ENCODE assay signal across 15 mouse cellular contexts in the genomic region with DNA sequence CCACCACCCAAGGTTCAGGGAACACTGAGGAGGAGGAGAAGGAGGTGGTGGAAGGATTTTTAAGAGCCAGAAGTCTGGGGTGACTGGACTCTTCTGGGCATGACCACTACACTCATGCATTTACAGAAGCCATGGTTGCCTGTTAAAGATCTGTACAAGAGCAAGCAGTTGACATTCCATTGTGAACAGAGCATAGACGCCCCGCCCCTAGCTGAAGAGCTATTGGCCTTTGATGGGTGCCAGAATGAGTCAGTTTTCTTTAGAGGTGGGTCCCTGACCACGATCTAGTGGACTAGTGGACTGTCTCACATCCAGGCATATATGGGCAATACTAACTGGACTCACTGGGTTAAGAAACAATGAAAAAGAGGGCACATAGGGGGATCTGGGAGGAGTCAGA. TPM values are rescaled to one million over a fixed set of nuclear protein-coding genes. Genes with fewer than 3 reads are reported as not detected.
DNase-seq lines count a peak whose midpoint lies in the region; ATAC-seq and TF ChIP-seq lines count a peak whose summit lies in the region.
"Had no signal": no experiment of that assay in that cellular context is flagged by ENCODE, and none has a peak within 500 bp of the region (broad histone marks: within the 10 kb centered on the region; RNA-seq: fewer than 3 reads in every experiment).

No protein-coding gene starts in this region.

- no peaks in the 10 kb centered on the region; the same call in 1 of the 2 replicates for H3K79me2 ChIP-seq in heart, adult 2 months (replicated peaks; ENCODE audit: control insufficient read depth, insufficient read depth, low read length)
- H3K79me2 ChIP-seq in myocyte (ENCODE audit: control insufficient read depth, insufficient read depth), result peaks cover 28% of the 10 kb centered on the region

- TF ChIP-seq EP300 in heart, adult 2 months (IDR thresholded peaks at IDR 0.05; ENCODE audit: insufficient read depth, low read depth, low read length), result no peak

- no peak for DNase-seq in heart, adult 2 months
- DNase-seq in heart, postnatal 36 days, result no peak
- peak; percentile 33 for DNase-seq in MN1 (ENCODE audit: low spot score)
- no peak for DNase-seq in layer of hippocampus, adult 18-20 months (ENCODE audit: low spot score in 2 of 2)
- DNase-seq: cerebellum, postnatal 14 days; forebrain, postnatal 0 days; thymus, postnatal 4 days had no signal

- no peak overlapping the region for H3K9ac ChIP-seq in heart, adult 2 months (ENCODE audit: low read depth, low read length)
- H3K9ac ChIP-seq in hindbrain, embryonic 16.5 days (ENCODE audit: low read depth, low read length), result no peak overlapping the region
- H3K9ac ChIP-seq: forebrain, postnatal 0 days; lung, embryonic 15.5 days; midbrain, embryonic 12.5 days had no signal

- no peaks in the 10 kb centered on the region for H3K9me3 ChIP-seq in hindbrain, embryonic 16.5 days (ENCODE audit: control insufficient read depth, low read length)
- H3K9me3 ChIP-seq: hindbrain, embryonic 10.5 days; intestine, embryonic 15.5 days; lung, embryonic 15.5 days; midbrain, embryonic 12.5 days had no signal

- no peak overlapping the region for H3K4me3 ChIP-seq in heart, adult 2 months
- H3K4me3 ChIP-seq in embryonic fibroblast, embryonic 13.5 days (ENCODE audit: insufficient read depth, low read length), result no peak overlapping the region
- H3K4me3 ChIP-seq in myocyte, result no peak overlapping the region
- no peak overlapping the region for H3K4me3 ChIP-seq in hindbrain, embryonic 16.5 days (ENCODE audit: low read length)

- TF ChIP-seq POLR2A in heart, adult 2 months (IDR thresholded peaks at IDR 0.05; ENCODE audit: insufficient read depth, low read depth, low read length), result no peak
- no peak; the same call in 1 of the 2 replicates for TF ChIP-seq POLR2A in embryonic fibroblast, embryonic 13.5 days (IDR thresholded peaks at IDR 0.05; ENCODE audit: low read depth, low read length)
- no peak for TF ChIP-seq POLR2A in myocyte (IDR thresholded peaks at IDR 0.05; ENCODE audit: insufficient read length, low read depth)

- no peak for ATAC-seq in hindbrain, embryonic 16.5 days
- ATAC-seq: forebrain, postnatal 0 days; intestine, embryonic 15.5 days; Patski had no signal

- no peaks in the 10 kb centered on the region for H3K27me3 ChIP-seq in heart, adult 2 months (ENCODE audit: control insufficient read depth, insufficient read depth, low read length)
- no peaks in the 10 kb centered on the region for H3K27me3 ChIP-seq in myocyte (ENCODE audit: control insufficient read depth, insufficient read depth, insufficient read length)
- H3K27me3 ChIP-seq in hindbrain, embryonic 16.5 days (replicated peaks; ENCODE audit: control insufficient read depth, insufficient read depth, low read length), result no peaks in the 10 kb centered on the region
- H3K27me3 ChIP-seq: intestine, embryonic 15.5 days; lung, embryonic 15.5 days; midbrain, embryonic 12.5 days; Patski had no signal

- H3ac ChIP-seq in myocyte (ENCODE audit: control insufficient read depth, insufficient read length), result no peak overlapping the region

- whole genome bisulfite sequencing in heart, adult 2 months, result 60% methylated on average over 3 of the region's 3 CpGs
- 84% methylated on average over 3 of the region's 3 CpGs for WGBS in hindbrain, embryonic 16.5 days

- H3K4me2 ChIP-seq in myocyte (ENCODE audit: low read depth), result peak overlapping the region; percentile 33
- no peak overlapping the region for H3K4me2 ChIP-seq in hindbrain, embryonic 16.5 days (ENCODE audit: low read length)

- H3K36me3 ChIP-seq in heart, adult 2 months (ENCODE audit: control insufficient read depth, insufficient read depth, low read length), result peaks cover 14% of the 10 kb centered on the region
- no peaks in the 10 kb centered on the region for H3K36me3 ChIP-seq in myocyte (ENCODE audit: control insufficient read depth, insufficient read depth)
- H3K36me3 ChIP-seq in hindbrain, embryonic 16.5 days (ENCODE audit: control insufficient read depth, insufficient read depth, low read length), result no peaks in the 10 kb centered on the region
- H3K36me3 ChIP-seq: hindbrain, embryonic 10.5 days; intestine, embryonic 15.5 days; lung, embryonic 15.5 days; midbrain, embryonic 12.5 days had no signal

- intact Hi-C loops in heart, adult 2 months (cut with DNase I), result loop anchor here (10.0 kb wide), 1 partner anchor 319 kb away; no protein-coding TSS in a partner anchor
- intact Hi-C loops in heart, postnatal 36 days (cut with DNase I), result loop anchor here (10.0 kb wide), 1 partner anchor 309 kb away; a partner anchor contains a TSS

- no peak for TF ChIP-seq CTCF in heart, adult 2 months (IDR thresholded peaks at IDR 0.05)
- TF ChIP-seq CTCF in embryonic fibroblast, embryonic 13.5 days (IDR thresholded peaks at IDR 0.05; ENCODE audit: borderline replicate concordance, insufficient read depth, low read length), result no peak

- peak overlapping the region; percentile 15; the same call in 1 of the 2 replicates for H3K27ac ChIP-seq in heart, adult 2 months
- peak overlapping the region; percentile 83 for H3K27ac ChIP-seq in embryonic fibroblast, embryonic 13.5 days (ENCODE audit: insufficient read depth, low read length)
- no peak overlapping the region for H3K27ac ChIP-seq in hindbrain, embryonic 16.5 days (ENCODE audit: low read depth, low read length)
- H3K27ac ChIP-seq: hindbrain, embryonic 10.5 days had no signal

- H3K4me1 ChIP-seq in heart, adult 2 months (ENCODE audit: control insufficient read depth, insufficient read depth, low read length), result peaks cover 18% of the 10 kb centered on the region
- peaks cover 21% of the 10 kb centered on the region for H3K4me1 ChIP-seq in embryonic fibroblast, embryonic 13.5 days (ENCODE audit: control insufficient read depth, insufficient read depth, low read length)
- H3K4me1 ChIP-seq in hindbrain, embryonic 16.5 days (ENCODE audit: control insufficient read depth, insufficient read depth, low read depth, low read length), result peaks cover 17% of the 10 kb centered on the region

TF ChIP-seq in myocyte, 11 proteins besides CTCF, POLR2A, EP300 and RAD21:
- TF ChIP-seq MYOG (IDR thresholded peaks at IDR 0.05; ENCODE audit: control insufficient read depth in 1 of 3, insufficient read depth in 1 of 3, insufficient read length in 2 of 3, low read depth in 2 of 3) (no peak), SRF (IDR thresholded peaks at IDR 0.05; ENCODE audit: control insufficient read depth, insufficient read length, low read depth) (no peak), E2F4 (IDR thresholded peaks at IDR 0.05; ENCODE audit: insufficient read depth) (no peak), USF1 (IDR thresholded peaks at IDR 0.05; ENCODE audit: low read depth) (no peak), TCF3 (IDR thresholded peaks at IDR 0.05; ENCODE audit: insufficient read length, low read depth) (no peak), MYOD1 (IDR thresholded peaks at IDR 0.05; ENCODE audit: control insufficient read depth in 1 of 3, insufficient read length in 2 of 3, low read depth in 2 of 3) (no peak), TCF12 (IDR thresholded peaks at IDR 0.05; ENCODE audit: insufficient read depth, poor library complexity, severe bottlenecking) (no peak), CEBPB (IDR thresholded peaks at IDR 0.05; ENCODE audit: insufficient read depth, poor library complexity, severe bottlenecking) (no peak), MAX (IDR thresholded peaks at IDR 0.05; ENCODE audit: low read depth) (no peak), POLR2AphosphoS2 (IDR thresholded peaks at IDR 0.05; ENCODE audit: insufficient read length, low read depth) (no peak), REST (IDR thresholded peaks at IDR 0.05; ENCODE audit: insufficient read depth, insufficient read length) (no peak)

RNA-seq across cellular contexts. Expression of a gene that starts 1.4 kb away (rescaled TPM):
- total RNA-seq in heart, adult 2 months (2021), result 10 to 100 TPM; 76.5 to 77.4 TPM
- polyA plus RNA-seq in heart, adult 2 months (2012; rRNA removed), result 20.8 and 32.7 TPM in 2 replicates
- 10 to 100 TPM; 91.5 to 91.8 TPM for total RNA-seq in heart, postnatal 36 days (2021)
- polyA plus RNA-seq in embryonic fibroblast, embryonic 13.5 days (2011; ENCODE audit: insufficient read length, low read depth, missing spikeins), result 90.0 and 109 TPM in 2 replicates
- 12.4 TPM for polyA plus RNA-seq in myocyte (2012; fragmentation: generic; extraction: Trizol)
- 10.0 and 10.2 TPM in 2 replicates for polyA plus RNA-seq in hindbrain, embryonic 16.5 days (2015; fragmentation: Nextera tagmentation; extraction: Ambion mirVana)
- total RNA-seq in layer of hippocampus, adult 18-20 months (2021), result 10 to 100 TPM; 55.3 to 64.3 TPM

RNA-seq across cellular contexts. Expression of a gene that starts 43.3 kb away (rescaled TPM):
- total RNA-seq in heart, adult 2 months (2021), result 1 to 10 TPM; 3.8 to 7.0 TPM
- 5.5 and 6.4 TPM in 2 replicates for polyA plus RNA-seq in heart, adult 2 months (2012; rRNA removed)
- 1 to 10 TPM; 4.2 to 4.3 TPM for total RNA-seq in heart, postnatal 36 days (2021)
- polyA plus RNA-seq in embryonic fibroblast, embryonic 13.5 days (2011; ENCODE audit: insufficient read length, low read depth, missing spikeins), result 0.30 TPM in 1 of 2 replicates, not detected in the other
- 0.74 TPM for polyA plus RNA-seq in myocyte (2012; fragmentation: generic; extraction: Trizol)
- 0.96 and 1.5 TPM in 2 replicates for polyA plus RNA-seq in hindbrain, embryonic 16.5 days (2015; fragmentation: Nextera tagmentation; extraction: Ambion mirVana)
- under 1 TPM; 0.72 to 0.89 TPM for total RNA-seq in layer of hippocampus, adult 18-20 months (2021)
